Mouse (Mus musculus) heart, adult 2 months (tissue): Measurements from ENCODE around the gene Ly6c2.
"Not testable (repeated sequence)": the region's sequence is repeated elsewhere in the genome, so short reads cannot be mapped to it uniquely, and the experiment has no call there.

Source experiments
- CTCF ChIP-seq: fragments of 200-600 bp; IDR thresholded peaks from 2 replicates; pipeline ENCODE4 v1.8.1; 2022; ENCODE audit warnings: antibody characterized with exemption, mild to moderate bottlenecking, moderate library complexity
- POLR2A ChIP-seq: fragments of 200-500 bp; IDR thresholded peaks from 2 replicates; pipeline ENCODE4 v1.6.1; 2011; ENCODE audit warnings: mild to moderate bottlenecking, low read depth, low read length, control low read depth; ENCODE audit not compliant: insufficient read depth

- TF ChIP-seq CTCF, POLR2A: not testable (repeated sequence)
These were observed 1.3 kb downstream of the Ly6c2 start for GRCm38 (mm10) chr15:75110424-75110823.
